Mouse (Mus musculus): ENCODE data around the gene Nbas. TPM values are rescaled to one million over a fixed set of nuclear protein-coding genes. Genes with fewer than 3 reads are reported as not detected.

The Nbas gene
- total RNA-seq, 1 experiment from 2014 or later: 27.8 TPM

DNA sequence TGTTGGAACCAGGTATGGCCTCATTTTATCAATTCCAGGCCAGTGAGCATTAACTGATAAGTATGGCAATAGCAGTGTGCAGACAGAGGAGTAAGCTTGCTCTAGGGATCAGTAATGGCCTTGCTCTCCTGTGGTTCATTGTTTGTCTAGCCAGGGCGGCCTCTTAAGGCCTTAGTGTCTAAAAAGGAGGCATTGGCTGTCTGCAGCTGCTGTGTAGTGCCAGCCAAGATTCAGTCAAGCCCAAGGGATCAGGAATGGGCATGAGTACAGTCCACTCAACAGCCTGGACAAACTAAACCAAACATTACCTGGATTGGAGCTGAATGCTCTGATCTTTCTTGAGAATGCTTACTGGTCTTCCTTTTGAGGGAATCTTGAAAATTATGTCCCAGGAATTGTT is 120.7 kb downstream of the Nbas start:
- DNase-seq: no peak

DNA sequence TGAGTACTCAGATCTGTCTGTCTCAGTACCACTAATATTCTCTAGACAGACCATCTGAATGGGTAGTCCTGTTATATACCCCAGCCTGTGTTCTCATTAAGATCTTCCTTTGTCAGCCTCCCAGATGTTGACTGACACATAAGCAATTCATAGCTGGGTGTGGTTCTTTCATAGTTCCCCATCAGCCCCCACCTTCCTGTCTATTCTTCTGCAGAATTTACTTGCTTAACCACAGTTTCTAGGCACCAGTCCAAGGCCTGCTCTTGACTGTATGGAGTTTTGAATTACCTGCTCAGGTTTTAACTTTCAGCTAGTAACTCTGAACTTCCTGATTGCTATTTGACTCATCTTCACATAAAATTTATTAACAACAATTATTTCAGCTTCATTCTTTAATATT is 141.3 kb downstream of the Nbas start:
- DNase-seq: no peak

DNA sequence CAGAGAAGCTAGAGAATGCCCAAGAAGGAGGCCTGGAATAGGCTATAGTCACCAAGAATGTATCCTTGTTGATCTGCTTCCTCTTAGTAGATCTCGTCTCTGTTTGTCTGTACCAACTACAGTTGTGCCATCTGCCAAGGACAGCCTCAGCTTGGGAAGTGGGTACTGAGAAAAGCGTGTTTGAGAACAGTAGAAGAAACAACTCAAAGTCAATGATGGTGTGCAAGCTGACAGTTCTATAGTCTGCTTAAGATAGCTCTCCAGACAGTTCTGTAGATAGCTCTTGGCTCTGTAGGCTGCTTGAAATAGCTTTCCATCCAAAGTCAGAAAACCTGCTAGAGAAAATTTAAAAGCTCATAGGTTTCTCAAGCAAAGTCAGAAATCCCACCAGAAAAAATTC is 149.7 kb downstream of the Nbas start:
- DNase-seq: no peak

DNA sequence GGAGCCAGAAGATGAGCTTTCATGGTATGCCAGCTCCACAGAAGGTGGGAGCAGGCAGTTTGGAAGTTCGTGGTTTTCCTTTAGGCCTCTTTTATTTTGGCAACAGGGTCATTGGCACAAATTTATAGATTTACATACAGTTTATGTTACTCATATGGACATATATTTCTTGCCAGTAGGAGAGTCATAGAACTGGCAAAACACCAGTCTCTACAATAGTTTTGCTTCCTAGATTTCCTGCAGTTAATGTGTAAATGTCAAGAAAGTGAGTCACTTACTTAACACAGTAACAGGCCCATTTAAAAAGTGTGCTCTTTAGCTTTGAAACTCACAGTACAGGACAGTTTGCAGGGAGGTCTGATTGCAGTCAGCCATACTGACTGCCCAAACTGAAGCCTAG is 161.3 kb downstream of the Nbas start:
- no peak for DNase-seq

DNA sequence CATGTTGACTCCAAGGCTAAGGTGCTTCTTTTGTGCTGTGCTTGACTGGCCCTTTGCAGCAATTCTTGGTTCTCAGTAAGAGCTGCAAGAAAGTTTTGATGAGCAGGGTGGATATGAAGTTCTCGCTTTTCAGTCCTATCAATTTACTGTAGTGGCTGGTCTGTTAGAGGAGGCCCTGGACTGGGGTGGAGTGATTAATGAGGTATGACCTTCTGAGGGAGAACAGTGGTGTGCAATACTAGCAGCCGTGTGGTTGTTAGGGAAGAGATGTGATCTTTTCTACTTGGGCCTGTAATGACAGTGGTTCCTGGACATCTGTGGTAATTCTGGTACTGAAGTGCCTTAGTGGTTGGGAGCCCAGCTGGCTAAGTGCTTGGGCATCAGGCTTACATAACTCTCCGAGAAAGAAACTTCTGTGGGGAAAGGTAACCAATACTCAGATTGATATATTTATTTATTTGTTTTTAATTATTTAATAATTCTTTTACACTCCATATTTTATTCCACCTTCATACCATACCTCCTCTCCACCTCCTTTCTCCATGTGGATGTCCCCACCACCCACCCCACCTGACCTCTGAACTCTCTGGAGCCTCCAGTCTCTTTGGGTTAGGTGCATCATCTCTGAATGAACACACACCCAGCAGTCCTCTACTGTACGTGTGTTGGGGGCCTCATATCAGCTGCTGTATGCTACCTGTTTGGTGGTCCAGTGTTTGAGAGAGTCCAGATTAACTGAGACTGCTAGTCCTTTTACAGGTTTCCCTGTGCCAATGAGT is 175.9 kb downstream of the Nbas start:
- DNase-seq: no peak

DNA sequence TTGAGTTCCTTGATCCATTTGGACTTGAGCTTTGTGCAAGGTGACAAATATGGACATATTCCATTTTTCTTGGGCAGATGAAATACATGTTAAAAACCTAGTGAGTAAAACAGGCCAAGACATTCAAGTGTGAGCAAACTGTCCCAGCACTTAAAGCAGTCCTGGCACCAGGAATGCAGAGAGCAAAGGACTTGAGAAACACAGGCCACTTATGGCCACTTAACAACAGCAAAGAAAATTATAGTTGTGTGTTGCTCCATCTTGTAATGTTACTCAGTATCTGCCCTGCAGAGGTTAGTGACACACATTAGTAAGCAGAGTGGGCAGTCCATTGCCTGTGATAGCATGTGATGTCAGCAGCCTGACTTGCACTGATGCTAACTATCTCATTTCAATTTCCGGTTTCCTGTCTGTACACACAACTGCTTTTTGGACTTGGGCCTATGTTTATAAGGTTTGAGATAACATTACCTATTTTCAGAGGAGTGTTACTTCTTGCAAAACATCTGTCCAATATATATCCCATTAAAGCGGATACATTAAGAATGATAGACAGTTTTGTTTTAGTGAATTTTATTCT is 176.6 kb downstream of the Nbas start:
- DNase-seq: no peak

DNA sequence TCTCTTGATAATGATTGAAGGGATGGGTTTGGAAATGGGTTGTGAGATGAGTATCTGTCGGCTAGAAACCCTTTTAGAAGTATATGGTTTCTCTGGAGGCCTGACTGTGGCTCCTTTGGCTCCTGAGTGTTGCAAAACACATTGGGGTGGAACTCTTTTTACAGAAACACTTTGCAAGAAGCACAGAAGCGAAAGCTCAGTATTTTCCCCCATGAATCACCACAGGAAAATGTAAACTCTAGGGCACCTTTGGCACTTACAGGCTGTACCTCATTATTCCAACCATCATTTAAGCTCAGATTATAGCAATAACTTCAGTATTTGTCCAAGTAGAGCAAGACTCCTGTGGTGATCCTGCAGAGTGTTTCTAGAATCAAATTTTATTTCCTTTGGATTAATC is 180.0 kb downstream of the Nbas start:
- no peak for DNase-seq

DNA sequence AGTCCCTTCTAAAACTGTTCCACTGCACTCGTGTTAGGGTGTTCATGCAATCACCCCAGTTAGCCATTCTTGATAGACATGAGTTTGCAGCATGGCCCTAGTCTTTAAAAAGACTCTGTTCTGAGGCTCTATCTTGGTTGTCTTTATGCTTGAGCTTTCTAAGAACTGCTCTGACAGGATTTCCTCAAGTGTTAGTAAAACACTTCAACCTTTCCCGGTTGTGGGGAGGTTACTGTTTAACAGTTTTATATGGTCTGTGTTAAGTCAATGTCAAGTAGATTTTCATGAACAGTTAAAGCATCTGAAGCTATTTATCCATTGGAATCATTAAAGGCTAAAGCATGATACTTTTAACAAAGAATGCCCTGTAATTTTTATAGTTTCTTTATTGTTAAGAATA is 183.1 kb downstream of the Nbas start:
- DNase-seq: no peak

DNA sequence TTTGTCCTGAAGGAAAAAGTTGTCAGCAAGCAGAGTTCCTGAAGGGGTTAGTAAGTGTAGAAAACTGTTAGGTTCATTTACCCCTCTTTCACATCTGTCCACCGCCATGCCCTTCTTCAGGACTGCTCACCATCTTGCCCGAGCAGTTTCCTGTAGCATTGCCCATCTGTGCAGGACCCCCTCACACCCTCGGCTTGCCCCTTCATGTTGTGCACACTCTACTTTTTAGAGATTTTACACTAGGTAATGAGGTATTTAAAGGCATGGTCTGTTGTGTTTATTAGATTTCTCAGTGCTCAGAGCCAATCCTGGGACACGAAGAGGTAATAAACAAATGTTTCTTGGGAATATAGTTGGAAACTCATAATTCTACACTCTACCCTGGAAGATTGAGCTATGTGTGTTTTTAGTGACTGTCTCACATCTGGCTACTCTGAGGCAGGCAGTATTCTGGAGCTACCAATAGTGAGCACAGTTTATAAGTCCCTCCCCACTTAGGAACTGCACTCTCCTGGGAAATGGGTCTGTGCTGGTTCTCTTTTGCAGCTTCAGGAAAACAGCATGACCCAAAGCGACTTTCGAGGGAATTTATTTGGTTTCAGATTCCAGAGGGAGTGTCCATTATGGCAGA is 191.4 kb downstream of the Nbas start:
- no peak for DNase-seq

DNA sequence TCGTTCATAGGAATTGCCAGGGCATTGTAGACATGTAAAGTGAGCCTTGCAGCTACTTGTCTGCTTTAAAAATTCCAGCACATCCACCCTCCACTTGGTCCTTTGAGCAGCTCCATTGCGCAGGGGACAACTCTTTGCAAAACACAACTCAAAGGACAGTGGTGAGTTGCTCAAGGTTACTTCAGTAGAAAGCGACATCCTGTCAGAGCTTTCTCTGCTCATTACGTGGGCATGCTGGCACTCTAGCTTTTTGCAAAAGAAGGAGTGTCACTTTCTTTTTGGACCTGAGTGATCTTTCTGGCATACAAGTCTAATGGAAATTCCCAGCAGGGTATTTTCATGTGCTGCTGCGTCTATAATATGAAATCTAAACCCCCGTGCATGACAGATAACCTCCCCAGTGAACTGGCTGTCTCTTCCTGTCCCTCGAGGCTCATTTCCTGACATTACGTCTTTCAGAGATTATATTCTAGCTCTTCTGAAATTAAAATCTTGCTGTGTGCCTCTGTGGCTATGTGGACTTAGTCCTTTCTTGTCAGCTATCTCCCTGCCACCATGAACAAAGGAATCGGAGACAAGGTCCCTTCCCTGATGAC is 192.7 kb downstream of the Nbas start:
- DNase-seq: no peak

DNA sequence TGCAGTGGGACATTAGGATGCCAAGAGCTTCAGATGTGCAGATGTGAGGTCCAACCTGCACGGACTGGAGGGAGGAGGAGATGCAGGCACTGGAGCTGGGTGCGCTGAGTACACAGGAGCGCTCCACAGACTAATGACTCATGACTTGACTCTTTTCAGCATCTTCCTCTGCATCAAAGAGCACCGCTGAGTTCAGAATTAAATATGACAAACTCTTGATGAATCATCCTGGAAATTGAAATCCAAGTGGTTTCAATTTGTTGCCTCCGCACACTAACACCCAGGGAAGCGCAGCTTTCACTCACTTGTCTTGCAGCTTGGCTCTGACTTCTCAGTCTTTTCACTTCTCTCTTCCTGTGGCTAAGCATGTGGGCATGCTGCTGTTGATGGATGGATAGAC is 193.5 kb downstream of the Nbas start:
- DNase-seq: peak; percentile 17

DNA sequence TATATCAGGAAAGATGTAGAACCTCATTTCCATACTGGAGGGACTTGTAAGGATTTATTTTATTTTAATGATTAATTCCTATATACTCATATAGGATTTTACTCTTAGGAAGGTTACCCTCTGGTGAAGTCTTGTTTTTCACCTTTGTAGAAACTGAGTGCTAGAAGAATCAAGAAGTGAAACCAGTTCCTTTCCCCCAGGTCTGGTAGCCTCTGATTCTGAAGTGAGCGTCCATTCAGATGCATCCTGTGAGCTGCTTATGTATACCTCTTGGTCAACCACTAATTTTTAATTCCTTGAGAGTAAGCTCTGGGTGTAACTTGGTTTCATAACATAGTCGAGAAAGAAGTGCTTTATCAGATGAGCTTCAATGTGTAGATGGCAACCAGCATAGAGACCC is 196.6 kb downstream of the Nbas start:
- no peak for DNase-seq

DNA sequence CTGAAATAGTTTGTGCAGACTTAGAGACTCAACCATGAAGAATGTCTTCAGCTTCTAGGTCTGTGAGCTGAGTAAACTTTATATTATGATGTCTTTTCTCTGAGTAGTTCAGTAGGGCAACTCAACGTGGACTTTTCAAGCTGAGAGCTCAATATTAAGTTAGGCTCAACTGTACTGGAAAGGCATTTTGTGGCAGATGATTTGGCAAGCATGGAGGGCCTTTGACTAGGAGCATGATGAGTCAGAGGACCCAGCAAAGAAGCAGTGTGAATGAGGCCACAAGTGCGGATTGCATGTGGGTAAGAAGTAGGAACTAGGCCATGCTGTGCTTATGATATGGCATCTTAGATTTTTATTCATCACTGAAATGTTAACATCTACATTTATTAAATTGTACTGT is 205.9 kb downstream of the Nbas start:
- no peak for DNase-seq

DNA sequence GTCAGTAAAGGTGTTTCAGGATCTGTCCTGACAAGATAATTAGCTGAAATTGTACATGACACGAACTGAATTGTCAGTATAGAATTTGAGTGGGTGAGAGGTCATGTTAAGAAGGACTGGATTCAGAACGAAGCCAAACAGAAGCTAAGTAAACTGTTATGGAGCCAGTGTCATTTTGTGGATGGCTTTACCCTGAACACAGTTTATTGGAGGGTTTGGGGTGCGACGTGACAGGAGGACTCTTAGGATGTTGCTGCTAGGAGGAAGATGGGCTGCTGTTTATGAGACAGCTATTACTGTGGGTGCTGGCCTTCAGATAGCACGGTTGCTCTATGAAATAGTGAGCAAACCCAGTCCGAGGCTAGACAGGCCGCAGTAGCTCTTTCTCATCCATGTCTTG is 210.2 kb downstream of the Nbas start:
- no peak for DNase-seq

DNA sequence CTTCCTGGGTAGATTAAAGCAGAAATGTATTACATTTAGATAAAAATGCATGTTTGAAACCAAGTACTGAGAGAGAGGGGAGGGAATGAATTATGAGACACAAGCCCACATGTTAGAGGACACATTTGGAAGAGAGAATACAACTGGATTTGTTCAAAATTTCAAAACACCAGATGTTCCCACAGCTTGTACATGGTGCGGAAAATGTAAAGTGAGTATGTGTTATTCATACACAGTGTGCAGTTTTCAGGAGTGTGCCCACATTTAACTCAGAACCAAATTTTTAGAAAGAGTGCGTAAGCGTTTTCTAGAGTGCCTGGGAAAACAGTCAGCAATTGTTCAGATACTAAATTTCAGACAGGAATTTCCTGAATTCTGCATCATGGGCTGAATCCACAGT is 217.3 kb downstream of the Nbas start:
- DNase-seq: no peak

DNA sequence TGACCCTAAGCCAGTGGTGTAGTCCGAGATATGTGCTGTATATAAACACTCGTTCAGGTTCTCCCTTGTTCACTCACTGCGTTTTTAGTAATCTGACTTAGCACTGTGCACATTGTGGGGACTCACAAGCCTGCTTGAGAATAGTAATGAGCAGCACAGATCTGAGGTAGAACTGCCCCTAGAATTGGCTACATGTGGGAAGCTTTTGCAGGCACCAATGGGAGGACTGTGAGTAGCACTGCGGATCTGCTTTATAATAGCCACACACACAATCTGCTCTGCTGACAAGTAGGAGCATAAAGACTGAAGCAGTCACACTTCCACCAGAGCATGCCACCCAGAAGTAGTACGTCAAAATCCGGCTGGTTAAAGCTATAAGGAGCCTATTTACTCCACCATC is 228.3 kb downstream of the Nbas start:
- DNase-seq: no peak

DNA sequence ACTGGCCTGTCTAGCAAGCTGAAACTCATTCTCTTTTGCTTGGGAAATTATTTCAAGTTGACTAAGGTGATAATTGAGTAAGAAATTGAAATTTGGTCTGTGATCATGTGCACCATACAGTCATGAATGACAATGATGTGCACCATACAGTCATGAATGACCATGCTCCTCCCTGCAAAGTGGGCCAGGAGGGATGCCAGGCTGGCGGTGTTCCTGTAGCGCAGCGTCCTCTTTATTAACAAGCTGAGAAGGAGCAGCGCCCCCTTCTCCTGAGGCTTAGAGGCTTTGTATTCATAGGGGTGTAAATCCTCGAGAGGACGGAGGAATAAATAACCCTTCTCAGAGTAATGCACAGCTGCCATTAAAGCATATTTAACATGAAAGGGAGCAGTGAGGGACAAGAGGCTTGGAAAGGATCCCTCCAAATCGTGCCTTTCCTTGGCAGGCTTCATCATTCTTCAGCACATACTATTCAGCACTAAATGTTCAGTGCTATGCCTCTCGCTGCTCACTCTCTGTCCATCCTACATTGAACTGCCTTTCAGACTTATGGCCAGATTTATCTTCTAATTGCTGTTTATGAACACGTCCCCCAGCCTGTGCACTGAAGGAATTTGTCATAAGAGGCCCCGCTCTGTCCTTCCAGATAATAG is 230.4 kb downstream of the Nbas start:
- no peak for DNase-seq

DNA sequence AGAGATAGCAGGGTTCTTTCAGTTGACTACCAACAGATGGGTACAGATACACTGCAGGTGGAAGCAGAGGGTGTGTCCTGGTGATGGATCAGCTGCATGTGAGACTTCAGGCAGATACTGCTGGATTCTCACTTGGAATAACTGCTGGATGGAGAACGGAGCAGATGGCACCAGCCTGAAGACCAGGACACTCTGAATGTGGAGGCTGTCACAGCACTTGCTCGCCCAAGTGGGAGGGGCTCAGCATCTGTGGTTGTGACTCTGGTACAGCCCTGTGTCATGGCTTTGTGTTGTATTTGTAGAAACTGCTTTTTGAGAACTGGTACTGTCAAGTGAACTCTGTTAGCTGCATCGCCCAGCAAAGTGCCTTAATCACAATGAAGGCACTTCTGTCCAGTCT is 231.3 kb downstream of the Nbas start:
- DNase-seq: no peak

DNA sequence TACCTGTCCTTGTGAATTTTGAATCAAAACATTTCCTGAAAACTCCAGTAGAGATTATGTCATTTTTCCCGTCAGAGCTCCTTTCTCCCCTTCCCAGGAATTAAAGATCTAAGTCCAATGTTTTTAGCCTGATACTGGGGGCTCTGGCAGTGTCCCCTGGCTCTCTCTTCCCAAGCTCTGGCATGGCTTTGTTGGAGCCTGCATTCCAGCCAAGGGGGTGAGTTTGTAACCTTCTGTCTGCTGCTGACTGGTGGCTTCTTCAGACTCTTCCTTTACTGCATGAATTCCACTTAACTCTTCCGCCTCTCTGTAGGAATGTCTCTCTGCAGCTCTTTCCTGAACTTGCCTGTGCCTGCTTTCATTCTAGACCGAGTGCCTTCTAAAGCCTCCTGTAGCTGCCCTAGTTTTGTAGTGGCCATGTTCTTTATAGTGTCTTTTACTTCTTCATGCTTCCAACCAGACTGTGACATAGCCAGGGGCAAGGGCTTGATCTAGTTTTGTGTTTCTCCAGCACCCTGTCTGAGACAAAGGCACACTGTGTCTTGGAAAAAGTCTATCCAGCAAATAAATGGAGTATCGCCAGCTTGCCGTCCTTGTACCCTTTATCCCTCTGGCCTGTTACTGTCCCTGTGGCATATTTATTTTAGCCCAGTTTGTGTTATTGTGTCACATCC is 236.0 kb downstream of the Nbas start:
- no peak for DNase-seq

DNA sequence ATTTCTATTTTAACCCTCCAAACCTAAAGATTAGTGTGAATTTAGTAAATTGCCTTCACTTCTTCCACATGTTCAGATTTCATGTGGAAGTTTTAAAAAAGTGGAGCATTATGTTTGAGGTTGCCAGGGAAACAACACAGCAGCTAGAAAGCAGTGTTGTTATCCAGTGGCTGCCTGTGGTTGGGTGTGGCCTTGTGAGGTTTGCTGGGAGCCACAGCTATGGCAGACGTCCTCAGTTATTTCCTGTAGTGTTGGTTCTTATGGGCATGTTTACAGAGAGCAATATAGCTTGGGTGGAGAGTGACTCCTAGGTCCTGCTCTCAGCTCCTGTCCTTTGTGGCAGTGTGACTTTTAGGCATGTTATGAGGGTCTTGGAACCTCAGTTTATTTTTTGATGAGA is 249.1 kb downstream of the Nbas start:
- DNase-seq: no peak

DNA sequence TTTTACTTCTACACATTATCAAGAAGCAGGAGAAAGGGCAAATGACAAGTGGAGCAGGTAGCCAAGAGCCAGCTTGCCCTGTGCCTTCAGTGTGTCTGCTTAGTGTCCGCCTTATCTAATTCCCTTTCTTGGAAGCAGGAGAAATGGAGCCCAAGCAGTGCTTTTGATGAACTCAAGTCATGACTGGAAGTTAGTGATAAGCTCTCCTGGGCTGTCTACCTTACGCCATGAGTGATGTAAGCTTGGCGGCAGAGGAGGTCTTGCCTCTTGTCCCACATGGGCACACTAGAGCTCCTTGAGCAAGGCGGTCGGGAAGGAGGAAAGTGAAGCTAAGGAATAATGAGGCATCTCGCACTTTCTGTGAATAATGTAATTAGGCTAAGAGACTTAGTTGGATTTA is 250.5 kb downstream of the Nbas start:
- DNase-seq: no peak

DNA sequence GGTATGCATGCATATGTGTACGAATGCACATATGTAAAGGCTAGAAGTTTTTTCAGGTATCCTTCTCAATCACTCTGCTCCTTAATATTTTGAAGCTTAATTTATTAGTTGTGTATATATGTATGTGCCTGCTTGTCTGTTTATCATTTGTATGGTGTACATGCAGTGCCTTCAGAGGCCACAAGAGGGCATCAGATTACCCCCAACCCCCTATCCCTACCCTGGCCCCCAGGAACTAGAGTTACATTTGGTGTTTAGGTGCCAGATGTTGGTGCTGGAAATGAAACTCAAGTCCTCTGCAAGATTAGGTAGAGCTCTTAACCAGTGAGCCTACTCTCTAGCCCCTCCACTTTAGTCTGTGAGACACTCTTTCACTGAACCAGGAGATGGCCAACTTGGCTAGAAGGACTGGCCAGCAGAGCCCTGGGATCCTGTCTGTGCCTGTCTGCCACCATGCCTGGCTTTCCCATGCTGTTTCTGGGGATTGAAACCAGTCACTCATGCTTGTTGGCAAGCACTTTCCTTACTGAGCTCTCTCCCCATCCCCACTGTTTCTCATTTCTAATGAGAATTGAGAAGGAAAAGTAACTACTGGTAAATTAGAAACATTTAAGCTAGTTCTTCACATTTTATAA is 263.9 kb downstream of the Nbas start:
- no peak for DNase-seq

Data from adrenal gland, postnatal 25 days (tissue).